Mouse (Mus musculus) lung, embryonic 14.5 days (tissue): ENCODE measurements around the gene Bmp7. TPM values are rescaled to one million over a fixed set of nuclear protein-coding genes. Genes with fewer than 3 reads are reported as not detected.

Experiments
- ATAC-seq: fragments of 200-750 bp; cut with Nextera tagmentation; 2 replicates; pipeline ENCODE4 v1.8.0; 2017; ENCODE audit warnings: mild to moderate bottlenecking, moderate TSS enrichment, moderate library complexity; ENCODE audit not compliant: insufficient read depth
- DNase-seq: peaks from one replicate; pipeline ENCODE4 v3.0.0-alpha.2; 2015
- H3K27ac ChIP-seq: fragments of 300-500 bp; sonication (generic); 2 replicates; pipeline ENCODE4 v1.5.1; 2014; ENCODE audit warnings: low read depth, mild to moderate bottlenecking, moderate library complexity
- H3K27me3 ChIP-seq: fragments of 300-500 bp; sonication (generic); 2 replicates; pipeline ENCODE4 v1.6.1; 2014; ENCODE audit warnings: low read length, control low read depth; ENCODE audit not compliant: insufficient read depth
- H3K36me3 ChIP-seq: fragments of 300-500 bp; sonication (generic); 2 replicates; pipeline ENCODE4 v1.6.1; 2014; ENCODE audit warnings: control low read depth; ENCODE audit not compliant: insufficient read depth
- H3K4me1 ChIP-seq: fragments of 300-500 bp; sonication (generic); 2 replicates; pipeline ENCODE4 v1.6.1; 2014; ENCODE audit warnings: antibody characterized with exemption, control low read depth; ENCODE audit not compliant: insufficient read depth
- H3K4me2 ChIP-seq: fragments of 300-500 bp; sonication (generic); 2 replicates; pipeline ENCODE4 v1.6.1; 2014; ENCODE audit warnings: mild to moderate bottlenecking
- H3K4me3 ChIP-seq: fragments of 300-500 bp; sonication (generic); 2 replicates; pipeline ENCODE4 v1.5.1; 2014; ENCODE audit warnings: low read depth, low read length
- H3K9ac ChIP-seq: fragments of 300-500 bp; sonication (generic); 2 replicates; pipeline ENCODE4 v1.6.1; 2014
- H3K9me3 ChIP-seq: fragments of 300-500 bp; sonication (generic); 2 replicates; pipeline ENCODE4 v1.6.1; 2016; ENCODE audit warnings: low read depth, low read length, control low read depth
- CTCF ChIP-seq: IDR thresholded peaks from 2 replicates; pipeline ENCODE4 v1.5.1; 2016; ENCODE audit warnings: antibody characterized with exemption, low read depth
- WGBS: fragments of 180-500 bp; shearing (Covaris S2); extraction: QIAGEN DNeasy Blood & Tissue Kit; methylation state at CpG from one replicate; pipeline ENCODE4 v1.1.7; 2014; 5-methylcytosine and 5-hydroxymethylcytosine counted together
- polyA plus RNA-seq: library from polyadenylated mRNA; unstranded; fragments of >200 nt; fragmentation: Nextera tagmentation; extraction: Ambion mirVana; gene quantifications from 2 replicates; pipeline ENCODE4 v1.2.1, GENCODE M21; 2014

Gene Bmp7
- polyA plus RNA-seq, 1 experiment from 2014 or later = 10.7 TPM

DNA sequence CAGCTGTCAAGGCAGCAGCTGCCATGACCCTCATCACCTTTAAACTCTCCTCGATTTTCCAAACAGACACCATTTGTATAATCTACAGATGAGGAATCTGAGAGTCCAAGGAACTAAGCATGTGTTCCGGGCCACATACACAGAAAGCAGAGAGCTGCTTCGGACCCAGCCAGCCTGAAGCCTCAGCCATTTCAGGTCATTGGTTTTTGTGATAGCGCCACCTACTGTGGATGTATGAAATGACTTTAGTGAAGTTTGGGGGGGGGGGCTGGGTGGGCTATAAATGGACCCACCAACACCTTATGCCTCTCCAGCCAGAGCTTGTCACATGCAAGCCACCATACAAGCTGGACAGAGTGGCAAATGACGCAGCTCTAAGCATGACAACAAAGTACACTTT lies 8.9 kb upstream of the Bmp7 start:
- no peaks in the 10 kb centered on the region for H3K27me3 ChIP-seq
- peak; percentile 48 for TF ChIP-seq CTCF
- 28% methylated on average over 5 of the region's 5 CpGs for WGBS
- ATAC-seq (no peak), DNase-seq (peak; percentile 68)
- H3K27ac ChIP-seq = no peak overlapping the region
- no peak overlapping the region for H3K4me2 ChIP-seq
- H3K9ac ChIP-seq = no peak overlapping the region
- no peak overlapping the region for H3K4me3 ChIP-seq
- no peaks in the 10 kb centered on the region for H3K36me3 ChIP-seq
- H3K4me1 ChIP-seq = no peaks in the 10 kb centered on the region
- no peaks in the 10 kb centered on the region; the same call in 1 of the 2 replicates for H3K9me3 ChIP-seq

DNA sequence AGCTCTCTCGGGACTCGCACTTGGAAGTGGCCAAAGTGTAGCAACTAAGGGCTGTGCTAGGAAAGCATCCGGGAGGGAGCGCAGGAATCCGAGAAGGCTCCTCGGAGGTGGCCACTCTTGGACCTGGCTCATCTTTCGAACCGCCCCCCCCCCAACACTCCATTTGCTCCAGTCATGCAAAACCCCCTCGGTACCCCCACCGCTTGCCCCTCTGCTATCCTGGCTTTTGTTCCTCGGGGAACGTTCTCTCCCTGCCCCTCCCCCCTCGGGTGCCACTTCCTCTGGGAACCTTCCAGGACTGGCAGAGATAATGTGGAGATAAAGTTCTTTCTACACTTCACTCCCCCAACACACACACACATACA lies 660 bp upstream of the Bmp7 start:
- H3K27ac ChIP-seq = peak overlapping the region; percentile 88; the same call in 1 of the 2 replicates
- H3K4me2 ChIP-seq = peak overlapping the region; percentile 100
- DNase-seq (no peak), ATAC-seq (no peak)
- no peaks in the 10 kb centered on the region for H3K9me3 ChIP-seq
- peaks cover 34% of the 10 kb centered on the region for H3K27me3 ChIP-seq
- H3K4me3 ChIP-seq = peak overlapping the region; percentile 58
- H3K4me1 ChIP-seq = peaks cover 8% of the 10 kb centered on the region
- H3K36me3 ChIP-seq = no peaks in the 10 kb centered on the region
- no peak for TF ChIP-seq CTCF
- H3K9ac ChIP-seq = peak overlapping the region; percentile 57
- 0% methylated on average over 12 of the region's 13 CpGs for WGBS

DNA sequence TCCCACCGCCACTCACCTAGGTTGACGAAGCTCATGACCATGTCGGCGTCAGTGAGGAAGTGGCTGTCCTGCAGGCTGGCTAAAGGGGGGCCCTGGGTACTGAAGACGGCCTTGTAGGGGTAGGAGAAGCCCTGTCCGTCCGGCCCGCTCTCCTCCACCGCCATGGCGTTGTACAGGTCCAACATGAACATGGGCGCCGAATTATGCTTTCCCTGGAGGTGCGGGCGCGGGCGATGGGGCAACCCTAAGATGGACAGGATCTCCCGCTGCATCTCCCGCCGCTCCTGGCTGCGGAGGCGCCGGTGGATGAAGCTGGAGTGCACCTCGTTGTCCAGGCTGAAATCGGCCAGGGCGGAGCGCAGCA lies 500 bp downstream of the Bmp7 start:
- WGBS = under 1% methylated on average over 26 of the region's 26 CpGs
- peaks cover 20% of the 10 kb centered on the region for H3K4me1 ChIP-seq
- DNase-seq (no peak), ATAC-seq (peak; percentile 8; the same call in 1 of the 2 replicates)
- peak overlapping the region; percentile 100 for H3K4me2 ChIP-seq
- no peak for TF ChIP-seq CTCF
- no peaks in the 10 kb centered on the region for H3K9me3 ChIP-seq
- peak overlapping the region; percentile 58 for H3K4me3 ChIP-seq
- H3K27me3 ChIP-seq = peaks cover 34% of the 10 kb centered on the region
- H3K9ac ChIP-seq = peak overlapping the region; percentile 57
- H3K27ac ChIP-seq = peak overlapping the region; percentile 88
- no peaks in the 10 kb centered on the region for H3K36me3 ChIP-seq

DNA sequence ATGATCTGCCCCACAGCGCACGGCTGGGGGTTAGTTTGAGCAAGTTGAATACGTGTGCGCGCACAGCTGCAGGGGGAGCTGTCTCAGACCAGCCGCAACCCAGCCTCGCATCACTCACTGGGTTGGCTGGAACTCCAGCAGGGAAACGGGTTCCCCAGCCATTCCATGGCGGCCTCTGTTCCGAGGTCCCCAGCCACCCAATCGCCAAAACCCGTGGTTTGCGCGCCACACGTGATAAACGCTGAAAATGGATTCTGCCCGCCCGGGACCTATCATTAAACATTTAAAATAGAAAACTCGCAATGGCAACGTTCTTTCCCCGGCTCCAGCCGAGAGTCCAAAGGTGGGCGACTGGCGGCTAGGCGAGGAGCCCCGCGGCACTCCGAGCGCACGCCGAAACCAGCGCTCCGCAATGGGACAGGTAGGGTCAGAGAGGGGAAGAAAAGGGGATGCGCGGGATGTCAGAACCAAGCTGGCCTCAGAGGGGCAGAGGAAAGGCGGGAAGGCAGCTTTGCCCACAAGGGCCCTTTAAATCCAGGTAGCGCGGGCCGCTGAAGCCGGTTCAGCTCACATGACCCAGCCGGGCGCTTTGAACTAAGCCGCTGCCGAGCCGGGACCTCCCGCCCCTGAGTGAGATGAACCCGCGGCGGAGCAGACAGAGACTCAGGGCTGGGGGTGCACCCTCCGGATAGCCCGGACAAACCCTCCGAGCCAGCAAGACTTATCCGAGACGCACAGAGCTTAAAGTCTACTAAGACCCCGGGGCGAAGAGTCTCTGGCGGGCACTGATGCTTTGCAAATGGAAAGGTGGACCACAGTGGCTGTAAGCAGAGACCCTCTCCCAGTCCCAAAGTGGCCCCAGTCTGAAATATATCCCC lies 1.1 kb downstream of the Bmp7 start:
- ATAC-seq = 0 out of 2 replicates have a peak, but pooled peaks have one; percentile 16
- peaks cover 26% of the 10 kb centered on the region for H3K4me1 ChIP-seq
- peak; percentile 56 for TF ChIP-seq CTCF

DNA sequence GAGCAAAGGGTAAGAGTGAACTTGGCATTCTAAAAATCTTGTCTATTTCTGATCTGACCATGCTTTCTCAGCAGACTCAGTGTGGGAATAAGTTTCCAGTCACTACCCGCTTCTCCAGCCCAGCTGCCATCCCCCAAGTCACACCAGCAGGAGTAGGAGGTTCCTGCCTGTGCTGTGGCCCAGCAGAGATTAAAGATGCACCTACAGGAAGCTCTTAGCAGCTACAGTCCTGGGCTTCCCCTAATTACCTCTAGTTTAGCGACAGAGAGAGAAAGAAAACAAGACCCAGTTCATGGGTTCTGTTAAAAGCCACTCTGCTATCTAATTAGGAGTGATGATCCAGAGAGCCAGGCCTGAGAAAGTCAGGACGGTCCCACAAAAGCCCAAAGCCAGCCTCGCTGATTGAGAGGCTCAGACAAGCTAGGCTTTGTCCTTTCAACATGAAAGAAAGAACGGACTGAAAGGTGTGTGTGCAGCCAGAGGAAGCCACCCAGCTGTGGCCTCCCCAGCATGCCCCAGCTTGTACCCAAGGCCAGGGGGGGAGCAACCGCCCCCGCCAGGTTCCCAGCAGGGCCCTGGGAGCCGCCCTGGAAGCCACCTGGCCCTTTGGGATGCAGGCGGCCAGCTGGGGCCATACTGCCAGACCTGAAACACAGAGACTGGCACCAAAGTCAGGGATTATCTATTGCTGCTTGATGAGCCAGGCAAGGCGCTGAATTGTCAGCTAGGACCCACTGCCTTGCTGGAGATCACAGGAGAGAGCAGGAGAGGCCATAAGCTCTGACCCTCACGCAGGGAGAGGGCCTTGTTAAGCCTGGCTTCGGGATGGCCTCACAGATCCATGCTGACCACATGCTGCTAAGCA lies 2.6 kb downstream of the Bmp7 start:
- H3K27ac ChIP-seq = no peak overlapping the region; the same call in 1 of the 2 replicates
- H3K4me2 ChIP-seq = peak overlapping the region; percentile 100
- ATAC-seq (no peak), DNase-seq (no peak)
- no peaks in the 10 kb centered on the region for H3K9me3 ChIP-seq
- no peak for TF ChIP-seq CTCF
- peak overlapping the region; percentile 58 for H3K4me3 ChIP-seq
- peaks cover 26% of the 10 kb centered on the region for H3K4me1 ChIP-seq
- 52% methylated on average over 12 of the region's 12 CpGs for WGBS
- H3K27me3 ChIP-seq = peaks cover 34% of the 10 kb centered on the region
- H3K9ac ChIP-seq = peak overlapping the region; percentile 11
- no peaks in the 10 kb centered on the region for H3K36me3 ChIP-seq

More for the DNA sequence above, 1.1 kb downstream of the Bmp7 start:
- H3K4me3 ChIP-seq = peak overlapping the region; percentile 58
- H3K27ac ChIP-seq = no peak overlapping the region
- peak; percentile 81 for DNase-seq
- no peaks in the 10 kb centered on the region for H3K9me3 ChIP-seq
- H3K9ac ChIP-seq = peak overlapping the region; percentile 57
- H3K36me3 ChIP-seq = no peaks in the 10 kb centered on the region
- H3K27me3 ChIP-seq = peaks cover 34% of the 10 kb centered on the region
- H3K4me2 ChIP-seq = peak overlapping the region; percentile 100
- under 1% methylated on average over 57 of the region's 57 CpGs for WGBS

DNA sequence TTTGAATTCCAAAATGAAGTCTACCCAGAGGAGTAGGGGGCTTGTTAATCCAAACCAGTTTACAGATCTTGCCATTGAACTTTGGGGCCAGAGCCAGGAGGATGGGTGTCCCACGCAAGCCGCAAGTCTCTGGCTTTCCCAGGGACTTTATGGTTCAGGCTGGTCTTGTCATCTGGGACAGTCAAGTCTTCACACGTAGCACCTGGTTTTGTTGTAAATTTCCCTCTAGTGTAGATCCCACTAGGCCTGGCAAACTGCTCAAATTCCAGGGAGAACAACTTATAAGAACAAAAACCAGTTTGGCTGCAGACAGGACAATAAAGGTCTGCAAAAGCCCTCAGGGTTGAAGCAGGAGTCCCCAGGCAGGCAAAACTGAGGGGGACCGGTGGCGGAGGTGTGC lies 3.3 kb downstream of the Bmp7 start:
- Histone ChIP-seq H3K9me3 (no peaks in the 10 kb centered on the region), H3K4me2 (peak overlapping the region; percentile 100), H3K36me3 (no peaks in the 10 kb centered on the region), H3K4me3 (no peak overlapping the region), H3K4me1 (peaks cover 26% of the 10 kb centered on the region), H3K27me3 (peaks cover 34% of the 10 kb centered on the region), H3K9ac (no peak overlapping the region; the same call in 1 of the 2 replicates), H3K27ac (no peak overlapping the region)
- DNase-seq (no peak), ATAC-seq (no peak)
- WGBS = 67% methylated on average over 5 of the region's 5 CpGs
- TF ChIP-seq CTCF = no peak
